Mouse (Mus musculus) kidney, postnatal 0 days (tissue): Measurements from ENCODE around the gene Apol9b. TPM values are rescaled to one million over a fixed set of nuclear protein-coding genes. Genes with fewer than 3 reads are reported as not detected.

Source experiments
- ATAC-seq: fragments of 200-750 bp; cut with Nextera tagmentation; replicated peaks from 2 replicates; pipeline ENCODE4 v1.8.0; 2017; ENCODE audit warnings: low read depth, moderate number of reproducible peaks, moderate TSS enrichment, moderate library complexity; ENCODE audit not compliant: low FRiP score
- DNase-seq: peaks from one replicate; pipeline ENCODE4 v3.0.0-alpha.2; 2016; ENCODE audit warnings: low spot score
- H3K27ac ChIP-seq: fragments of 300-500 bp; sonication (generic); 2 replicates; pipeline ENCODE4 v1.5.1; 2014; ENCODE audit warnings: mild to moderate bottlenecking
- H3K27me3 ChIP-seq: fragments of 300-500 bp; sonication (generic); 2 replicates; pipeline ENCODE4 v1.6.1; 2014; ENCODE audit warnings: low read length, mixed read lengths; ENCODE audit not compliant: insufficient read depth
- H3K36me3 ChIP-seq: fragments of 300-500 bp; sonication (generic); 2 replicates; pipeline ENCODE4 v1.6.1; 2014; ENCODE audit warnings: low read length, mixed read lengths; ENCODE audit not compliant: insufficient read depth
- H3K4me1 ChIP-seq: fragments of 300-500 bp; sonication (generic); replicated peaks from 2 replicates; pipeline ENCODE4 v1.6.1; 2014; ENCODE audit warnings: antibody characterized with exemption, low read length, mixed read lengths; ENCODE audit not compliant: insufficient read depth
- H3K4me2 ChIP-seq: fragments of 300-500 bp; sonication (generic); 2 replicates; pipeline ENCODE4 v1.6.1; 2014; ENCODE audit warnings: mild to moderate bottlenecking, low read length, moderate library complexity, mixed read lengths
- H3K4me3 ChIP-seq: fragments of 300-500 bp; sonication (generic); replicated peaks from 2 replicates; pipeline ENCODE4 v1.5.1; 2014; ENCODE audit warnings: low read depth, low read length
- H3K9ac ChIP-seq: fragments of 300-500 bp; sonication (generic); 2 replicates; pipeline ENCODE4 v1.6.1; 2014; ENCODE audit warnings: low read depth, low read length
- H3K9me3 ChIP-seq: fragments of 300-500 bp; sonication (generic); replicated peaks from 2 replicates; pipeline ENCODE4 v1.6.1; 2016; ENCODE audit warnings: low read length, inconsistent platforms, mixed read lengths
- CTCF ChIP-seq: IDR thresholded peaks from 2 replicates; pipeline ENCODE4 v1.5.1; 2016; ENCODE audit warnings: antibody characterized with exemption, low read depth, mild to moderate bottlenecking, moderate library complexity
- WGBS: fragments of 180-500 bp; shearing (Covaris S2); extraction: QIAGEN DNeasy Blood & Tissue Kit; methylation state at CpG from one replicate; pipeline ENCODE4 v1.1.7; 2014; 5-methylcytosine and 5-hydroxymethylcytosine counted together
- polyA plus RNA-seq: library from polyadenylated mRNA; unstranded; fragments of >200 nt; fragmentation: Nextera tagmentation; extraction: Ambion mirVana; gene quantifications from 2 replicates; pipeline ENCODE4 v1.2.1, GENCODE M21; 2015

Gene Apol9b
- polyA plus RNA-seq, 1 experiment from 2014 or later: 0.14 TPM

- H3K4me1 ChIP-seq: no peaks in the 10 kb centered on the region
- H3K4me3 ChIP-seq: no peak overlapping the region
- ATAC-seq: no peak
- WGBS: 94% methylated on average over 7 of the region's 7 CpGs
- no peak overlapping the region for H3K4me2 ChIP-seq
- no peaks in the 10 kb centered on the region for H3K27me3 ChIP-seq
- no peak for DNase-seq
- TF ChIP-seq CTCF: no peak
- no peaks in the 10 kb centered on the region for H3K9me3 ChIP-seq
- peaks cover 58% of the 10 kb centered on the region for H3K36me3 ChIP-seq
- no peak overlapping the region for H3K27ac ChIP-seq
- H3K9ac ChIP-seq: no peak overlapping the region
Observed at GRCm38 (mm10) chr15:77761083-77761482, 32.2 kb downstream of the Apol9b start.

DNA sequence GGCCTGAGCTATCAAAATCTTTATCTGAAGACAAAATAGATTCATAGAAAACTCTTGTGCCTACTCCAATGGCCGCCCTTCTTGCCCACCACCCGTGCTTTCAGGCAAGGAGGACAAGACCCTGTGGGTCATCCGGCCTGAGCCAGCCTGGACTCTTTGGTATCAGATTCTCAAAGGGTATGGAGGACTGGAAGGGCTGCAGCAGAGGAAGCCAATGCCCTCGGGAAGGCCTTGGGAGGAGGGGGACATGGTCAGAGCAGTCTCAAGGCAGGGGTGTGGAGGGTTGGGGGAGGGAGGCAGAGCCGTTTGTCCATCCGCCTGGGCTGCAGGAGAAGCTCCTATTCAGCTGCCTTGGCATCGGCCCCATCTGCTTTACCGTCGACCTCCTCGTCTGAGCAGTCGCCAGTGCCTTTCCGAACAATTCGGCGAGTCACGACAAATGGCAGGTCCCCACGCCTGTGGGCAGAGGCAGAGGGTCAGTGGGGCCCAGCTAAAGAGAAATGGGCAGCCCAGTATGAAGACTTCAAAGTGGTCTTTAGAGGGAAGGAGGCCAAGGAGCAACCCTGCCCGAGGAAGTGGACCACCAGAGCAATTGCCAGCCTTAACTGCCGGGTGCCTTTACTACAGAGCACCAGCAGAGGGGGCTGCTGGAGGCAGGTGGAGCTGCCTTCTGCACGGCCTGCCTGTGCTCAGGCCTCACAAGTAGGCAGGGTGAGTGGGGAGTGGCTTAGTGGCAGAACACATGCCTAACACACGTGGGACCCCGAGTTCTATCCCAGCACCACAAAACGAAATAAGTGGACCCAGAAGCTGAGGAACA lies 32.9 kb downstream of the Apol9b start:
- H3K4me1 ChIP-seq: no peaks in the 10 kb centered on the region
- no peak for ATAC-seq
- TF ChIP-seq CTCF: peak; percentile 74
- no peak overlapping the region for H3K4me3 ChIP-seq
- peak; percentile 46 for DNase-seq
- H3K27ac ChIP-seq: no peak overlapping the region
- peaks cover 65% of the 10 kb centered on the region for H3K36me3 ChIP-seq
- no peaks in the 10 kb centered on the region for H3K27me3 ChIP-seq
- 65% methylated on average over 22 of the region's 22 CpGs for WGBS
- H3K4me2 ChIP-seq: no peak overlapping the region
- no peaks in the 10 kb centered on the region for H3K9me3 ChIP-seq
- no peak overlapping the region for H3K9ac ChIP-seq

GRCm38 (mm10) chr15:77763050-77763449 lies 34.2 kb downstream of the Apol9b start:
- ATAC-seq (no peak), DNase-seq (no peak)
- Histone ChIP-seq H3K27me3 (no peaks in the 10 kb centered on the region), H3K9ac (no peak overlapping the region), H3K4me1 (no peaks in the 10 kb centered on the region), H3K4me3 (no peak overlapping the region), H3K36me3 (peaks cover 78% of the 10 kb centered on the region), H3K9me3 (no peaks in the 10 kb centered on the region), H3K27ac (no peak overlapping the region), H3K4me2 (no peak overlapping the region)
- no peak for TF ChIP-seq CTCF
- 92% methylated on average over 16 of the region's 16 CpGs for WGBS

DNA sequence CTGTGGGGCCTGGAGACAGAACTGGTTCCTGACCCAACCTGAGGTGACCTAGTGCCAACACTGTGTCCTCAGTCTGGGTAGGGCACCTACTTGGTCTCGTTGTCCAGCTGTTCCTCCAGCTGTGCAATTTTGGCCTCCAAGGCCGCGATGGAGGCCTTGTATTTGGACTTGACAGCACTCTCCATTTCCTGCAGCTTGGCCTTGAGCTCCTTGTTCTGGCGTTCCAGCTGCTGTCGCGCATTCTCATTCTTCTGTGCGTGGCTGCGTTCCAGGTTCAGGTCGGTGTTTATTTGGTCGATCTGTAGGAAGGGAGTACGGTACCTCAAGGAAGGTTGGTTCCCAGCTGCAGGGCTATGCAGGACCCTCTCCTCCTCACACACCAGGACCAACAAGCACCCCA lies 34.9 kb downstream of the Apol9b start:
- H3K4me2 ChIP-seq: no peak overlapping the region
- no peak overlapping the region for H3K4me3 ChIP-seq
- 77% methylated on average over 11 of the region's 11 CpGs for WGBS
- ATAC-seq (no peak), DNase-seq (no peak)
- H3K4me1 ChIP-seq: no peaks in the 10 kb centered on the region
- H3K27me3 ChIP-seq: no peaks in the 10 kb centered on the region
- no peak overlapping the region for H3K27ac ChIP-seq
- H3K36me3 ChIP-seq: peaks cover 84% of the 10 kb centered on the region
- no peak overlapping the region for H3K9ac ChIP-seq
- TF ChIP-seq CTCF: no peak
- no peaks in the 10 kb centered on the region for H3K9me3 ChIP-seq

DNA sequence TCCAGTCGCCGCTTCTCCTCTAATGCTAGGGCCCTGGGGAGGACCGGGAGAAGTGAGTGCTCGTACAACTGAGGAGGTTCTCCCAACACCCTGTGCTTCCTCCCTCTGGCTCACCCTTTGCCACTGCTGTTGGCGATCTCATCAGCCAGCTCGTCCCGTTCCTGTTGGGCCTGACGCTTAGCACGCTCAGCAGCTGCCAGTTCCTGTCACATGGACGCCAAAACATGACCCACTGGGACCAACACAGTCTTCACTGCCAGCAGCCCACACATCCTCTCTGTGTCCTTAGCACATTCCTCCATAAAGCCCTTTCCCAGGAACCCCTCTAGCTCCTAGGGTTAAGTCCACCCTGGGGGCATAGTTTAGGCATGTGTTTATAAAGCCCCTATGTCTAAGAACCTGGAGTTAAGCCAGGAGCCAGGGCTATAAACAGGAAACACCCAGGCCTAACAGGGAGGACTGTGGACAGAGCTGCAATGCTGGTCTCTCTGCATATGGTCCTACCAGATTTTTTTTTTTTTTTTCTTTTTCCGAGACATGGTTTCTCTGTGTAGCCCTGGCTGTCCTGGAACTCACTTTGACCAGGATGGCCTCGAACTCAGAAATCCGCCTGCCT lies 35.7 kb downstream of the Apol9b start:
- Histone ChIP-seq H3K9me3 (no peaks in the 10 kb centered on the region), H3K27me3 (no peaks in the 10 kb centered on the region), H3K36me3 (peaks cover 91% of the 10 kb centered on the region), H3K4me2 (no peak overlapping the region), H3K4me3 (no peak overlapping the region), H3K4me1 (no peaks in the 10 kb centered on the region), H3K9ac (no peak overlapping the region), H3K27ac (no peak overlapping the region)
- no peak for TF ChIP-seq CTCF
- WGBS: 71% methylated on average over 13 of the region's 13 CpGs
- DNase-seq (no peak), ATAC-seq (no peak)

GRCm38 (mm10) chr15:77765484-77766093 lies 36.8 kb downstream of the Apol9b start:
- H3K27ac ChIP-seq: no peak overlapping the region
- H3K27me3 ChIP-seq: no peaks in the 10 kb centered on the region
- H3K4me1 ChIP-seq: no peaks in the 10 kb centered on the region
- H3K4me2 ChIP-seq: no peak overlapping the region
- H3K9ac ChIP-seq: no peak overlapping the region
- H3K4me3 ChIP-seq: no peak overlapping the region
- WGBS: 89% methylated on average over 16 of the region's 16 CpGs
- H3K36me3 ChIP-seq: peaks cover 95% of the 10 kb centered on the region
- no peak for DNase-seq
- no peaks in the 10 kb centered on the region for H3K9me3 ChIP-seq
- ATAC-seq: no peak
- no peak for TF ChIP-seq CTCF
